Mouse (Mus musculus) lung, adult 2 months (tissue): ENCODE measurements around the gene Vipas39. TPM values are rescaled to one million over a fixed set of nuclear protein-coding genes. Genes with fewer than 3 reads are reported as not detected.
"Not testable (repeated sequence)": the region's sequence is repeated elsewhere in the genome, so short reads cannot be mapped to it uniquely, and the experiment has no call there.

Experiments
- DNase-seq: peaks from one replicate; pipeline ENCODE4 v3.0.0; 2022
- H3K4me1 ChIP-seq: fragments of 200-500 bp; 2 replicates; pipeline ENCODE4 v1.6.1; 2011; ENCODE audit warnings: low read length; ENCODE audit not compliant: control insufficient read depth, insufficient read depth
- H3K4me3 ChIP-seq: fragments of 200-500 bp; replicated peaks from 2 replicates; pipeline ENCODE3; 2011; ENCODE audit warnings: low read depth, mild to moderate bottlenecking, control low read depth, low read length; ENCODE audit errors: extremely low read depth
- CTCF ChIP-seq: fragments of 200-500 bp; IDR thresholded peaks from 2 replicates; pipeline ENCODE4 v1.5.1; 2011; ENCODE audit warnings: mild to moderate bottlenecking, low read length, control low read depth; ENCODE audit not compliant: insufficient read depth
- POLR2A ChIP-seq: fragments of 200-500 bp; IDR thresholded peaks from 2 replicates; pipeline ENCODE4 v1.6.1; 2011; ENCODE audit warnings: low read depth, mild to moderate bottlenecking, control low read depth, low read length, borderline replicate concordance; ENCODE audit errors: extremely low read depth
- WGBS: fragments of 180-500 bp; shearing (Covaris S2); methylation state at CpG from one replicate; pipeline ENCODE4 v1.1.7; 2018; 5-methylcytosine and 5-hydroxymethylcytosine counted together
- polyA plus RNA-seq: library from polyadenylated mRNA; depleted of rRNA; stranded (reverse); fragments of >200 nt; gene quantifications from 2 replicates; pipeline ENCODE4 v1.2.3, GENCODE M21; 2012

Gene Vipas39
- polyA plus RNA-seq, 1 experiment, result 23.3 TPM

DNA sequence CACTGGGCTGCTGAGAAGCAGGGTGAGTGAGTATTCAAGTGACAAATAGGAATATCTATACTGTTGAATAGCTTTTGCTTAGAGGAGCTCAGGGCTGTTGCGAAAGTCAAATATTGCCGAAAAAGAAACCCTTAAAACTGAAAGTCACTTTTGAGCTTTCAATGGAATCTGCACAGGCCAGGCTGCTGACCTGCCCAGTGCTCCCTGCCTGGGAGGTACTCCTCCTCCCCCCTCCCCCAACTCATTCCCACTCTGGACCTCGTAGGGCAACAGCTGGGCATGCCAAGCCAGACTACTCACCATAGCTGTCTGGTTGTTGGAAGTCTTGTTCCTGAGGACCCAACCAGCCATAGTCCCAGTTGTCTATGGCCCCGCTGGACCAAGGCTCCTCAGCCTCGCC is 18.7 kb upstream of the Vipas39 start:
- DNase-seq, result no peak
- 69% methylated on average over 5 of the region's 5 CpGs for WGBS
- TF ChIP-seq POLR2A (no peak), CTCF (no peak)
- Histone ChIP-seq H3K4me1 (no peaks in the 10 kb centered on the region), H3K4me3 (no peak overlapping the region)

DNA sequence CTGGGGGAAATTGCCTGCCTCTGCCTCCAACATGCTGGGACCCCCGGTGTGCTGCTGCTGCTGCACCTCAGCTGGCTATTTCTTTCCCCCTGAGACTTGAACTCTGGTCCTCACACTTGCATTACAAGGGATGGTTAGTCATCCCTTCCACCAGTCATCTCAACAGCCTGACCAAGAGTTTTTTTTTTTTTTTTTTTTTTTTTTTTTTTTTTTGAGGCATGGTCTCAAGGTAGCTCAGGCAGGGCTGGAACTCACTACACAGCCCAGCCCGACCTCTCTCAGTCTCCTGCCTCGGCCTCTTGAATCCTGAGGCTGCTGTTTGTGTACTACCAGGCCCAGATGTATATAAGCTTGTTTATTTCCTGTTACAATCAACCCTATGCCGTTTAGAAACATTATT is 18.2 kb upstream of the Vipas39 start:
- no peak for DNase-seq
- Histone ChIP-seq H3K4me3 (no peak overlapping the region), H3K4me1 (no peaks in the 10 kb centered on the region)
- TF ChIP-seq CTCF (no peak), POLR2A (no peak)
- 50% methylated on average over 4 of the region's 4 CpGs for WGBS

DNA sequence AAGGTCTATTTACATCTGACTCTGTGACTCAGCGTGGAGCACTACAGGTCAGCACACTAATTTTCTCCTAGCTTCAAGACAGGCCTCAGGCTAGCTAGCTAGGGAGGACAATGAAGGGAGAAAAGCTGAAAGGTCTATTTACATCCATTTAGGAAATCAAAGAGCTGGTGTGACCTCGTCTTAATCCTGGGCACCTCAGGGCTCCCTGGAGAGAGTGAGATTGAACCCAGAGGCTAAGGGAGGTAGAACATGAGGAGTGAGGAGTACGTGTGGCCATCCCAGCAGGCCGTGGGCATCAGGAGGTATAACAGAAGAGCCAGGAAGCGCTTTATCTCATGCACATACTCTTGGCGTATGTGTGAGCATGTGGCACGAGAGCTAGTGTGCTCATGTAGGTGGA is 17.6 kb upstream of the Vipas39 start:
- Histone ChIP-seq H3K4me3 (no peak overlapping the region), H3K4me1 (no peaks in the 10 kb centered on the region)
- no peak for TF ChIP-seq POLR2A
- no peak for TF ChIP-seq CTCF
- 75% methylated on average over 7 of the region's 7 CpGs for WGBS
- no peak for DNase-seq

DNA sequence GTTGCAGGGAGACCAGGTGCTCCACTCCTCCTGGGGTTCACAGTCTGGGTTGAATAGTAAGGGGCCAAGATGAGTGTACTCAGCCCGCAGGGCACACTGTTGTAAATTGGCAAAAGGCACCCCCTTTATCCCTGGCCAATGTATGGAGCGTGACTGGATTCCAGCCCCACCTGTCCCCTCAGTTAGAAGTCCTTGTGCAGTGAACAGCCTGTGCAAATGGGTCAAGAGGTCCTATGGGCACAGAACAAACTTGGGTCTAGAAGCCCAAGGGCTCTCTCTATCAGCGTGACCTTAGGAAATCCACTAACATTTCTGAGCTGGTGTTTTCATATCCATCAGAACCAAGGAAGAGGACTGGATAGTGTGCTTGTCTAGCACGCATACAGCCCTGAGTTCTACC is 16.7 kb upstream of the Vipas39 start:
- 84% methylated on average over 4 of the region's 4 CpGs for WGBS
- Histone ChIP-seq H3K4me1 (no peaks in the 10 kb centered on the region), H3K4me3 (no peak overlapping the region)
- DNase-seq, result no peak
- TF ChIP-seq CTCF (no peak), POLR2A (no peak)

DNA sequence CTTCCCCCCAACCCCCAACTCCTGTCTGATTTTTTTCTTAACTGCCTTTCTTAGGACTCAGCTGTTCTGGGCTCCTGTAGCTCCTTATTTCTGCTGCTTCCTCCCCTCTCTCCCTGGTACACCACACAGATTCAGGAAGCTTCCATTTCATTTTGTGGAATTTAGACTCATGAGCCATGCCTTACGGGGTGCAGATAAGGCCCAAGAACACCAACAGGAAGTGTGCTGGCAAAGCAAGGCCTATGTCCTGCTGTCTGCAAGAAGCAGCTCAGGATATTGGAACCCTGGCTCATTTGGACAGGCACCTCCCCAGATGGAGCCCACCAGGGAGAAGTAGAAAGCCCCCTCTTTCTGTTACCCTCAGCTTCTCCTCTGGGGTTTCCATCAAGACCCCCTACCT is 15.7 kb upstream of the Vipas39 start:
- 47% methylated on average over 1 of the region's 1 CpGs for whole genome bisulfite sequencing
- DNase-seq, result no peak
- no peaks in the 10 kb centered on the region for H3K4me1 ChIP-seq
- no peak overlapping the region for H3K4me3 ChIP-seq
- TF ChIP-seq CTCF (no peak), POLR2A (no peak)

DNA sequence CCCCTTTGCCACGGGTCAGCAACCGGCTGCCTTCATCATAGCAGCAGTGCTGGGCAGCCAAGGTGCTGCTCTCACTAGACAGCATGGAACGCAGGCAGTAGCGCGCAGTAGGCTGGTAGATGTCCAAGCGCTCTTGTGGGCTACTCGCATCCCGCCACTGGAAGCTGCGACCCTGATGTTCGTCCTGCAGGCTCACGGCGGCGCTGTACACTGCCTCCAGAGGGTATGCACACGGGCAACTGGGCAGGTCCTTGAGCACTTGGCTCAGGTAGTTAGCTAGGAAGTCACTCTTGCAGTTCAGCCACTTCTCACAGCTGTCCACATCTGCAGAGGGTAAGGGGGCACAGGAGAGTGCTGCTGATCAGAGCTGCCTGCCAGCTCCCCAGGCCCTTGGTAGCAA is 13.8 kb upstream of the Vipas39 start:
- TF ChIP-seq CTCF (peak; percentile 31; the same call in 1 of the 2 replicates), POLR2A (no peak)
- WGBS, result 62% methylated on average over 14 of the region's 14 CpGs
- DNase-seq, result no peak
- Histone ChIP-seq H3K4me3 (no peak overlapping the region), H3K4me1 (no peaks in the 10 kb centered on the region)

DNA sequence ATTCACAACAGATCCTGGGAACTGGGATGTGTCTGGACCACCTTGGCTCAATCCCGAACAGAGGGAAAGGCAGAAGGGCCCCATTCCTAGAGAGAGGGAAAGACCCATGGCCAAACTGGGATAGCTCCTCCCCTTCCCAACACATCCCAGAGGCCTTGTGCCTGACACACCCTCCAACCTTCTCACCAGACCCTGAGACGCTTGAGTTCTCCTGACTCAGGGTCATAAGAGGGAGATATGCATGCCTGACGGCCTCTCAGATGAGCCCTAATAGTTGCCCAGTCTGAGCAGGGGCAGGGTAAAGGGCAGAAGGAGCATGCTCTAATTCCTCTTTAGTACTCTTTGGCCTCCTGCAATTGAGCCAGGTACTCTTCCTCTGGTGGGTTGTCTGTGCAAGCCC is 13.3 kb upstream of the Vipas39 start:
- Histone ChIP-seq H3K4me3 (no peak overlapping the region), H3K4me1 (no peaks in the 10 kb centered on the region)
- TF ChIP-seq POLR2A (no peak), CTCF (no peak)
- WGBS, result 53% methylated on average over 3 of the region's 3 CpGs
- DNase-seq, result no peak

DNA sequence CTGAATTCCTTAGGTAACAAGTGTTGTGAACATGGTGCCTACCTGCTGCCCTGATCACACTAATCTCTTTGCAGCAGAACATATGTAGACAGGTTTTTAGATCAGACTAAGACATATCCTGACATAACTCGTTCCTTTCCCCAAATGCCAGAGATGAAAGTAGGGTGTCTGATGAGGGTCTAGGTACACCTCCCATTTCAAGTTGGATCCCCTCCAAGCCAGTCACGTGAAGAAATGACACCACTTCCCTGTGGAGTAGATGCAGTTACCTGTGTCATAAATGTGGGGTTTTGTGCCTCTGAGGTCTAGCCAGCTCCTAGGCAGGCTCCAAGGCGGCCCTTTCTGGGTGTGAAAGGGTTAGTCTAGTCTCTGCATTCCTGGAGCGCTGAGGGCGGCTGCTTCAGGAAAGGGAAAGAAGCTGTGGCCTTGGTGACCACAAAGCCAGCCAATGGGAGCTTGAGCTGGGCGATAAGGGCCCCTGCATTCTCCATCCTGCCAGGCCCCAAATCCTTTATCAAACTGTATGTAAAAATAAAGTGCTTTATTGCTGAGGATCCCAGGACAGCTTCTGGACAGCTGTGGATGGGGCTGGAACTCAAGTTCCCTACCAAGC is 12.2 kb upstream of the Vipas39 start:
- TF ChIP-seq POLR2A, result no peak
- no peak for TF ChIP-seq CTCF
- WGBS, result 11% methylated on average over 6 of the region's 6 CpGs
- Histone ChIP-seq H3K4me3 (no peak overlapping the region), H3K4me1 (no peaks in the 10 kb centered on the region)
- no peak for DNase-seq

DNA sequence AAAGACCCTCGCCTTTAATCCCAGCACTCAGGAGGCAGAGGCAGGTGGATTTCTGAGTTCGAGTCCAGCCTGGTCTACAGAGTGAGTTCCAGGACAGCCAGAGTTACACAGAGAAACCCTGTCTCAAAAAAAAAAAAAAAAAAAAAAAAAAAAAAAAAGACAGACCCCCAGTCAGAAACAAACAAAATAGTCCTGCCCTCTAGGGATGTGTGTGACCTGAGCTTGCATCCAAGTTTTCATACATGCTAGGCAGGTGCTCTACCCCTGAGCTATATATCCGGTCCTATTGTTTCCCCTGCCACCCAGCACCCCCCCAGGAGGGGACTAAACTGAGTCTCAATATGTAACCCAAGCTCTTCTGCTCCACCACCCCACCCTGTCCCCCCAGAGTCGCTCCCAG is 11.2 kb upstream of the Vipas39 start:
- DNase-seq, H3K4me3 ChIP-seq, H3K4me1 ChIP-seq: not testable (repeated sequence)
- WGBS, result 84% methylated on average over 4 of the region's 4 CpGs

DNA sequence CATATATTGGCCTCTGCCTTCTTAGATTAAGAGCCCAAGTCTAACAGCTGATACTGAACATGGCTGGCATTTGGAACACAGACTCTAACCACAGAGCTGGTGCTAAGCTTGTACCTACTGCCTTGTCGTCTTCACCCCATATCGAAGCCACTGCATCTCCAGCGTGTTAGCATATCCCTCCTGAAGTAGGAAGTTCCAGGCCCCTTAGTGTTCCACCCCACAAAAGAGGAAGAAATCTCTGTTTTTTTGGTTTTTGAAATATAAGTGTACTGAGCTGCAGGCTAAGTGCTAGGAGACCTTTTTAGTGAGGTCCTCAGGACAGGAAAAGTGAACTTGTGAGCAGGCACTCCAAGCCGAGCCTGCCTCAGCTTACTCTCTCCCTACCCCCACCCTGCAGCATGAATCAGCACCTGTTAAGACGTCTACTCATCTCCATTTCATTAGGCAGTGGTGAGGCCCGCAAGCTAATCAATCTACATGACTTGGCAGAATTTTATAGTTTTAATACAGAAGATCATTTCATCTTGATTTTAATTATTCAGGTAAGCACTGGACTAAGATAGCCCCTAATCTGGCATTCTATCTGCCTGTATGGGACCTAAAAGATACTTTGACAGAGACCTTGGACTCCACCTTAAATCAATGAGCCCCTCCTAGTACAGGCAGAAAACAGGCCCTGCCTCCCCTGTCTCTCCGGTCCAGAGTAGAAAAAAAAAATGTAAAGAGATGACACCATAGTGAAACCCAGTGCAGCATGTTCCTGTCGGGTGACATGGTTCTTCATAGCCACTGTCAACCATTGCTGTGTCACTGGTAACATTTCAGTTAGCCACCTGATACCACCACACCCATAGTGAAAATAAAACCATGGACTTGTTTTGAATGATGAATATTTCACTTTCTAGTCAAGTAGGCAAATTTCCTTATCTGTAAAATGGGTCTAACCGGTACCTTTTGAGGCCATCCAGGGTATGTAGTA is 9.1 kb upstream of the Vipas39 start:
- H3K4me3 ChIP-seq, result no peak overlapping the region
- no peaks in the 10 kb centered on the region for H3K4me1 ChIP-seq
- TF ChIP-seq POLR2A (no peak), CTCF (no peak)
- 84% methylated on average over 9 of the region's 9 CpGs for WGBS
- no peak for DNase-seq
